11 mouse cellular contexts compared by ENCODE assay signal in genomic region chr8:84069169-84069568, GRCm38 (mm10). TPM values are rescaled to one million over a fixed set of nuclear protein-coding genes. Genes with fewer than 3 reads are reported as not detected.
DNase-seq lines count a peak whose midpoint lies in the region; ATAC-seq and TF ChIP-seq lines count a peak whose summit lies in the region.
"Had no signal": no experiment of that assay in that cellular context is flagged by ENCODE, and none has a peak within 500 bp of the region (broad histone marks: within the 10 kb centered on the region; RNA-seq: fewer than 3 reads in every experiment).

No protein-coding gene starts in this region.

- peak overlapping the region; percentile 65; the same call in 1 of the 2 replicates for H3K27ac ChIP-seq in hindbrain, postnatal 0 days
- H3K27ac ChIP-seq in hindbrain, embryonic 14.5 days: no peak overlapping the region
- H3K27ac ChIP-seq in midbrain, postnatal 0 days (ENCODE audit: low read depth, low read length): peak overlapping the region; percentile 19; the same call in 1 of the 2 replicates
- no peak overlapping the region for H3K27ac ChIP-seq in midbrain, embryonic 10.5 days (replicated peaks)
- peak overlapping the region; percentile 54 for H3K27ac ChIP-seq in kidney, postnatal 0 days
- peak overlapping the region; percentile 72 for H3K27ac ChIP-seq in small intestine, adult 2 months (ENCODE audit: insufficient read depth, low read depth, low read length)

- no peak overlapping the region for H3K4me2 ChIP-seq in hindbrain, postnatal 0 days (ENCODE audit: low read depth, low read length)
- no peak overlapping the region for H3K4me2 ChIP-seq in hindbrain, embryonic 14.5 days (replicated peaks)
- H3K4me2 ChIP-seq in midbrain, postnatal 0 days (ENCODE audit: low read depth, low read length, poor library complexity, severe bottlenecking): no peak overlapping the region
- H3K4me2 ChIP-seq in kidney, postnatal 0 days (ENCODE audit: low read length): no peak overlapping the region

- 21% methylated on average over 1 of the region's 1 CpGs for WGBS in hindbrain, postnatal 0 days
- 40% methylated on average over 1 of the region's 1 CpGs for WGBS in hindbrain, embryonic 14.5 days
- 58% methylated on average over 1 of the region's 1 CpGs for WGBS in midbrain, postnatal 0 days
- WGBS in midbrain, embryonic 10.5 days: 50% methylated on average over 1 of the region's 1 CpGs
- WGBS in kidney, postnatal 0 days: 14% methylated on average over 1 of the region's 1 CpGs
- whole genome bisulfite sequencing in small intestine, adult 2 months: 9% methylated on average over 1 of the region's 1 CpGs

- no peak for DNase-seq in hindbrain, postnatal 0 days (ENCODE audit: low spot score)
- DNase-seq in hindbrain, embryonic 14.5 days (ENCODE audit: low spot score): no peak
- DNase-seq in midbrain, postnatal 0 days (ENCODE audit: low spot score): no peak
- no peak for DNase-seq in midbrain, embryonic 10.5 days (ENCODE audit: low spot score)
- DNase-seq in kidney, postnatal 0 days (ENCODE audit: low spot score): no peak
- no peak for DNase-seq in frontal cortex, postnatal 10 days (ENCODE audit: low spot score in 2 of 2)
- DNase-seq: layer of hippocampus, postnatal 36 days had no signal

- H3K9ac ChIP-seq in hindbrain, postnatal 0 days (replicated peaks; ENCODE audit: low read length): no peak overlapping the region
- no peak overlapping the region for H3K9ac ChIP-seq in hindbrain, embryonic 14.5 days
- H3K9ac ChIP-seq in midbrain, postnatal 0 days (replicated peaks; ENCODE audit: low read length, poor library complexity, severe bottlenecking): 0 out of 2 replicates have a peak overlapping the region, but pooled peaks have one; percentile 4
- no peak overlapping the region for H3K9ac ChIP-seq in kidney, postnatal 0 days (ENCODE audit: low read depth, low read length)
- H3K9ac ChIP-seq: lung, embryonic 14.5 days had no signal

- no peaks in the 10 kb centered on the region for H3K9me3 ChIP-seq in hindbrain, postnatal 0 days (ENCODE audit: low read length)
- H3K9me3 ChIP-seq in hindbrain, embryonic 14.5 days (ENCODE audit: control insufficient read depth, low read length): no peaks in the 10 kb centered on the region
- H3K9me3 ChIP-seq in midbrain, postnatal 0 days (ENCODE audit: low read length): no peaks in the 10 kb centered on the region
- no peaks in the 10 kb centered on the region for H3K9me3 ChIP-seq in midbrain, embryonic 10.5 days (replicated peaks)
- H3K9me3 ChIP-seq in kidney, postnatal 0 days (replicated peaks; ENCODE audit: low read length): no peaks in the 10 kb centered on the region

- H3K4me3 ChIP-seq in hindbrain, postnatal 0 days (ENCODE audit: low read length): no peak overlapping the region
- H3K4me3 ChIP-seq in hindbrain, embryonic 14.5 days (replicated peaks; ENCODE audit: low read length): no peak overlapping the region
- no peak overlapping the region for H3K4me3 ChIP-seq in midbrain, postnatal 0 days (ENCODE audit: low read depth, low read length)
- H3K4me3 ChIP-seq in midbrain, embryonic 10.5 days: no peak overlapping the region
- no peak overlapping the region for H3K4me3 ChIP-seq in kidney, postnatal 0 days (replicated peaks; ENCODE audit: low read depth, low read length)
- 0 out of 2 replicates have a peak overlapping the region, but pooled peaks have one; percentile 1 for H3K4me3 ChIP-seq in small intestine, adult 2 months (ENCODE audit: low read depth, low read length)

- no peaks in the 10 kb centered on the region for H3K27me3 ChIP-seq in hindbrain, postnatal 0 days (ENCODE audit: insufficient read depth, low read length)
- no peaks in the 10 kb centered on the region for H3K27me3 ChIP-seq in hindbrain, embryonic 14.5 days (ENCODE audit: control insufficient read depth, insufficient read depth, low read length)
- H3K27me3 ChIP-seq in midbrain, postnatal 0 days (ENCODE audit: insufficient read depth, low read length): no peaks in the 10 kb centered on the region
- H3K27me3 ChIP-seq in midbrain, embryonic 10.5 days (ENCODE audit: low read depth, poor library complexity, severe bottlenecking): no peaks in the 10 kb centered on the region
- no peaks in the 10 kb centered on the region for H3K27me3 ChIP-seq in kidney, postnatal 0 days (ENCODE audit: insufficient read depth, low read length)
- no peaks in the 10 kb centered on the region for H3K27me3 ChIP-seq in small intestine, adult 2 months (ENCODE audit: control insufficient read depth, insufficient read depth, low read length)

- 0 out of 2 replicates have a peak, but pooled peaks cover 3% of the 10 kb centered on the region for H3K36me3 ChIP-seq in hindbrain, postnatal 0 days (ENCODE audit: insufficient read depth, low read length)
- H3K36me3 ChIP-seq in hindbrain, embryonic 14.5 days (replicated peaks; ENCODE audit: control insufficient read depth, insufficient read depth): peaks cover 1% of the 10 kb centered on the region; the same call in 1 of the 2 replicates
- peaks cover 1% of the 10 kb centered on the region for H3K36me3 ChIP-seq in midbrain, postnatal 0 days (ENCODE audit: insufficient read depth, low read length)
- peaks cover 5% of the 10 kb centered on the region for H3K36me3 ChIP-seq in midbrain, embryonic 10.5 days
- H3K36me3 ChIP-seq in kidney, postnatal 0 days (ENCODE audit: insufficient read depth, low read length): no peaks in the 10 kb centered on the region
- H3K36me3 ChIP-seq in small intestine, adult 2 months (ENCODE audit: control insufficient read depth, insufficient read depth, low read length): no peaks in the 10 kb centered on the region

- no peak for TF ChIP-seq POLR2A in small intestine, adult 2 months (IDR thresholded peaks at IDR 0.05; ENCODE audit: low read depth, low read length)

- H3K4me1 ChIP-seq in hindbrain, postnatal 0 days (ENCODE audit: insufficient read depth, low read length): peaks cover 33% of the 10 kb centered on the region
- peaks cover 32% of the 10 kb centered on the region for H3K4me1 ChIP-seq in hindbrain, embryonic 14.5 days (replicated peaks; ENCODE audit: control insufficient read depth, insufficient read depth, low read length)
- peaks cover 16% of the 10 kb centered on the region for H3K4me1 ChIP-seq in midbrain, postnatal 0 days (ENCODE audit: insufficient read depth, low read length)
- H3K4me1 ChIP-seq in midbrain, embryonic 10.5 days: peaks cover 64% of the 10 kb centered on the region
- H3K4me1 ChIP-seq in kidney, postnatal 0 days (replicated peaks; ENCODE audit: insufficient read depth, low read length): peaks cover 38% of the 10 kb centered on the region
- H3K4me1 ChIP-seq in small intestine, adult 2 months (ENCODE audit: control insufficient read depth, insufficient read depth, insufficient read length, low read length): peaks cover 27% of the 10 kb centered on the region

- no peak for ATAC-seq in hindbrain, postnatal 0 days
- no peak for ATAC-seq in hindbrain, embryonic 14.5 days (ENCODE audit: low FRiP score)
- ATAC-seq in midbrain, postnatal 0 days (ENCODE audit: low FRiP score): no peak
- ATAC-seq in kidney, postnatal 0 days (replicated peaks; ENCODE audit: low FRiP score, low read depth): no peak

- TF ChIP-seq CTCF in hindbrain, postnatal 0 days (IDR thresholded peaks at IDR 0.05; ENCODE audit: low read depth): no peak
- TF ChIP-seq CTCF in midbrain, postnatal 0 days (IDR thresholded peaks at IDR 0.05): no peak
- no peak for TF ChIP-seq CTCF in kidney, postnatal 0 days (IDR thresholded peaks at IDR 0.05; ENCODE audit: low read depth)
- no peak for TF ChIP-seq CTCF in small intestine, adult 2 months (IDR thresholded peaks at IDR 0.05; ENCODE audit: extremely low read depth, insufficient read length, insufficient replicate concordance, low read depth, low read length)

RNA-seq across cellular contexts. Expression of gene Rfx1, which starts 2.5 kb away (rescaled TPM):
- 29.0 and 30.0 TPM in 2 replicates for total RNA-seq in hindbrain, postnatal 0 days (2014; rRNA removed)
- polyA plus RNA-seq in hindbrain, postnatal 0 days (2015; fragmentation: Nextera tagmentation; extraction: Ambion mirVana): 6.0 and 6.2 TPM in 2 replicates
- polyA plus RNA-seq in hindbrain, embryonic 14.5 days (2014; fragmentation: Nextera tagmentation; extraction: Ambion mirVana): 11.0 and 11.5 TPM in 2 replicates
- total RNA-seq in midbrain, postnatal 0 days (2014; rRNA removed): 28.4 and 31.7 TPM in 2 replicates
- polyA plus RNA-seq in midbrain, postnatal 0 days (2015; fragmentation: Nextera tagmentation; extraction: Ambion mirVana): 7.2 and 8.8 TPM in 2 replicates
- polyA plus RNA-seq in midbrain, embryonic 10.5 days (2016; fragmentation: Nextera tagmentation; extraction: Ambion mirVana): 7.7 and 8.6 TPM in 2 replicates
- 6.7 and 7.4 TPM in 2 replicates for polyA plus RNA-seq in kidney, postnatal 0 days (2015; fragmentation: Nextera tagmentation; extraction: Ambion mirVana)
- 23.2 and 42.2 TPM in 2 replicates for polyA plus RNA-seq in small intestine, adult 2 months (2012; rRNA removed)

RNA-seq across cellular contexts. Expression of gene Gm10643, which starts 4.2 kb away (rescaled TPM):
- total RNA-seq in hindbrain, postnatal 0 days (2014; rRNA removed): 0.25 and 3.0 TPM in 2 replicates
- polyA plus RNA-seq in hindbrain, postnatal 0 days (2015; fragmentation: Nextera tagmentation; extraction: Ambion mirVana): 1.6 and 2.4 TPM in 2 replicates
- 2.1 and 2.7 TPM in 2 replicates for polyA plus RNA-seq in hindbrain, embryonic 14.5 days (2014; fragmentation: Nextera tagmentation; extraction: Ambion mirVana)
- total RNA-seq in midbrain, postnatal 0 days (2014; rRNA removed): 2.2 and 3.0 TPM in 2 replicates
- polyA plus RNA-seq in midbrain, postnatal 0 days (2015; fragmentation: Nextera tagmentation; extraction: Ambion mirVana): 1.6 and 1.7 TPM in 2 replicates
- 0.69 and 1.6 TPM in 2 replicates for polyA plus RNA-seq in midbrain, embryonic 10.5 days (2016; fragmentation: Nextera tagmentation; extraction: Ambion mirVana)
- 1.8 TPM in 2 replicates for polyA plus RNA-seq in kidney, postnatal 0 days (2015; fragmentation: Nextera tagmentation; extraction: Ambion mirVana)
- polyA plus RNA-seq in small intestine, adult 2 months (2012; rRNA removed): 0.48 TPM in 1 of 2 replicates, not detected in the other

RNA-seq across cellular contexts. Expression of gene Rln3, which starts 24.4 kb away (rescaled TPM):
- total RNA-seq in hindbrain, postnatal 0 days (2014; rRNA removed): 9.0 and 18.8 TPM in 2 replicates
- 6.1 and 6.6 TPM in 2 replicates for polyA plus RNA-seq in hindbrain, postnatal 0 days (2015; fragmentation: Nextera tagmentation; extraction: Ambion mirVana)
- 1.6 and 4.7 TPM in 2 replicates for polyA plus RNA-seq in hindbrain, embryonic 14.5 days (2014; fragmentation: Nextera tagmentation; extraction: Ambion mirVana)
- total RNA-seq in midbrain, postnatal 0 days (2014; rRNA removed): 2.3 and 2.7 TPM in 2 replicates
- 1.3 and 2.3 TPM in 2 replicates for polyA plus RNA-seq in midbrain, postnatal 0 days (2015; fragmentation: Nextera tagmentation; extraction: Ambion mirVana)
- 0.20 TPM in 1 of 2 replicates, not detected in the other for polyA plus RNA-seq in midbrain, embryonic 10.5 days (2016; fragmentation: Nextera tagmentation; extraction: Ambion mirVana)
- polyA plus RNA-seq in kidney, postnatal 0 days (2015; fragmentation: Nextera tagmentation; extraction: Ambion mirVana): not detected in 2 replicates
- 0.96 and 0.99 TPM in 2 replicates for polyA plus RNA-seq in small intestine, adult 2 months (2012; rRNA removed)
- total RNA-seq: layer of hippocampus, postnatal 36 days; neutrophil, adult 5-6 weeks had no signal
- polyA plus RNA-seq: cortical plate, adult 2 months; lung, embryonic 14.5 days had no signal

RNA-seq across cellular contexts. Expression of gene Il27ra, which starts 26.8 kb away (rescaled TPM):
- 0.29 and 0.47 TPM in 2 replicates for total RNA-seq in hindbrain, postnatal 0 days (2014; rRNA removed)
- polyA plus RNA-seq in hindbrain, postnatal 0 days (2015; fragmentation: Nextera tagmentation; extraction: Ambion mirVana): 0.29 and 0.62 TPM in 2 replicates
- 0.34 and 0.48 TPM in 2 replicates for polyA plus RNA-seq in hindbrain, embryonic 14.5 days (2014; fragmentation: Nextera tagmentation; extraction: Ambion mirVana)
- 0.71 and 1.1 TPM in 2 replicates for total RNA-seq in midbrain, postnatal 0 days (2014; rRNA removed)
- polyA plus RNA-seq in midbrain, postnatal 0 days (2015; fragmentation: Nextera tagmentation; extraction: Ambion mirVana): 0.21 and 0.29 TPM in 2 replicates
- 0.17 and 0.21 TPM in 2 replicates for polyA plus RNA-seq in midbrain, embryonic 10.5 days (2016; fragmentation: Nextera tagmentation; extraction: Ambion mirVana)
- polyA plus RNA-seq in kidney, postnatal 0 days (2015; fragmentation: Nextera tagmentation; extraction: Ambion mirVana): 1.2 and 1.3 TPM in 2 replicates
- polyA plus RNA-seq in small intestine, adult 2 months (2012; rRNA removed): 2.3 and 5.5 TPM in 2 replicates

RNA-seq across cellular contexts. Expression of gene Dcaf15, which starts 35.4 kb away (rescaled TPM):
- total RNA-seq in hindbrain, postnatal 0 days (2014; rRNA removed): 77.0 and 77.6 TPM in 2 replicates
- polyA plus RNA-seq in hindbrain, postnatal 0 days (2015; fragmentation: Nextera tagmentation; extraction: Ambion mirVana): 18.4 and 18.5 TPM in 2 replicates
- 17.4 and 18.9 TPM in 2 replicates for polyA plus RNA-seq in hindbrain, embryonic 14.5 days (2014; fragmentation: Nextera tagmentation; extraction: Ambion mirVana)
- 62.3 and 67.6 TPM in 2 replicates for total RNA-seq in midbrain, postnatal 0 days (2014; rRNA removed)
- 21.7 and 23.3 TPM in 2 replicates for polyA plus RNA-seq in midbrain, postnatal 0 days (2015; fragmentation: Nextera tagmentation; extraction: Ambion mirVana)
- 16.3 and 17.5 TPM in 2 replicates for polyA plus RNA-seq in midbrain, embryonic 10.5 days (2016; fragmentation: Nextera tagmentation; extraction: Ambion mirVana)
- 7.5 TPM in 2 replicates for polyA plus RNA-seq in kidney, postnatal 0 days (2015; fragmentation: Nextera tagmentation; extraction: Ambion mirVana)
- polyA plus RNA-seq in small intestine, adult 2 months (2012; rRNA removed): 37.4 and 108 TPM in 2 replicates

Comparison
In these comparisons a context has a peak if more than half of its experiments do, and no peak if none do; other contexts are left out.
1. H3K27ac ChIP-seq: peak in hindbrain, postnatal 0 days (single experiment), midbrain, postnatal 0 days (single experiment), kidney, postnatal 0 days (single experiment) and small intestine, adult 2 months (single experiment); none in hindbrain, embryonic 14.5 days (single experiment) and midbrain, embryonic 10.5 days (single experiment).